Mouse (Mus musculus) heart, embryonic 12.5 days (tissue): ENCODE results near the gene Ezr. TPM values are rescaled to one million over a fixed set of nuclear protein-coding genes. Genes with fewer than 3 reads are reported as not detected.

ENCODE experiments used
- ATAC-seq: fragments of 200-750 bp; cut with Nextera tagmentation; 2 replicates; pipeline ENCODE4 v1.8.0; 2017; ENCODE audit warnings: moderate TSS enrichment, moderate library complexity; ENCODE audit not compliant: insufficient number of reproducible peaks, low FRiP score
- H3K27ac ChIP-seq: fragments of 300-500 bp; sonication (generic); 2 replicates; pipeline ENCODE4 v1.5.1; 2016; ENCODE audit warnings: mild to moderate bottlenecking, moderate library complexity; ENCODE audit not compliant: poor library complexity, severe bottlenecking
- H3K27me3 ChIP-seq: fragments of 300-500 bp; sonication (generic); replicated peaks from 2 replicates; pipeline ENCODE4 v1.6.1; 2016; ENCODE audit warnings: mild to moderate bottlenecking, moderate library complexity
- H3K36me3 ChIP-seq: fragments of 300-500 bp; sonication (generic); 2 replicates; pipeline ENCODE4 v1.6.1; 2016; ENCODE audit warnings: mild to moderate bottlenecking, moderate library complexity
- H3K4me1 ChIP-seq: fragments of 300-500 bp; sonication (generic); replicated peaks from 2 replicates; pipeline ENCODE4 v1.6.1; 2016; ENCODE audit warnings: mild to moderate bottlenecking
- H3K4me2 ChIP-seq: fragments of 300-500 bp; sonication (generic); 2 replicates; pipeline ENCODE4 v1.6.1; 2016; ENCODE audit warnings: mild to moderate bottlenecking, moderate library complexity
- H3K4me3 ChIP-seq: fragments of 300-500 bp; sonication (generic); 2 replicates; pipeline ENCODE4 v1.5.1; 2016; ENCODE audit warnings: mild to moderate bottlenecking
- H3K9ac ChIP-seq: fragments of 300-500 bp; sonication (generic); 2 replicates; pipeline ENCODE4 v1.6.1; 2016; ENCODE audit warnings: mild to moderate bottlenecking, moderate library complexity
- H3K9me3 ChIP-seq: fragments of 300-500 bp; sonication (generic); replicated peaks from 2 replicates; pipeline ENCODE4 v1.6.1; 2016; ENCODE audit warnings: mild to moderate bottlenecking, moderate library complexity
- WGBS: fragments of 180-500 bp; shearing (Covaris S2); methylation state at CpG from one replicate; pipeline ENCODE4 v1.1.7; 2016; 5-methylcytosine and 5-hydroxymethylcytosine counted together
- polyA plus RNA-seq: library from polyadenylated mRNA; unstranded; fragments of >200 nt; fragmentation: Nextera tagmentation; extraction: Ambion mirVana; gene quantifications from 2 replicates; pipeline ENCODE4 v1.2.1, GENCODE M21; 2016

The Ezr gene
- polyA plus RNA-seq, 1 experiment from 2014 or later = 119 TPM

DNA sequence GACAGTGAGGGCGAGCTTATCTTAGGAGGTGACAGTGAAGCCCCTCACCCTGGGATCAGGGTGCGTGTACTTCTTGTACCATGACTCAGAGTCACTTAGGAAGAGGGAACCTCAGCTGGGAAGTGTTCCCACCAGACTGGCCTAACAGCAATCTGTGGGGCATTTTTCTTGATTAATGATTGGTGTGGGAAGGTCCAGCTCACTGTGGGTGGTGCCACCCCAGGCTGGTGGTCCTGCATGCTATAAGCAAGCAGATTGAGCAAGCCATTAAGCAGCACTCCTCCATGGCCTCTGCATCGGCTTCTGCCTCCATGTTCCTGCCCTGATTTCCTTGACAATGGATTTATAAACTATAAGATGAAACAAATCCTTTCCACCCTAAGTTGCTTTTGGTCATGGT lies 26.7 kb upstream of the Ezr start:
- no peaks in the 10 kb centered on the region for H3K36me3 ChIP-seq
- H3K27ac ChIP-seq = no peak overlapping the region
- peaks cover 30% of the 10 kb centered on the region for H3K4me1 ChIP-seq
- H3K27me3 ChIP-seq = no peaks in the 10 kb centered on the region
- no peaks in the 10 kb centered on the region for H3K9me3 ChIP-seq
- no peak for ATAC-seq
- no peak overlapping the region for H3K4me3 ChIP-seq
- no peak overlapping the region for H3K4me2 ChIP-seq
- no peak overlapping the region for H3K9ac ChIP-seq
- 60% methylated on average over 3 of the region's 3 CpGs for WGBS

DNA sequence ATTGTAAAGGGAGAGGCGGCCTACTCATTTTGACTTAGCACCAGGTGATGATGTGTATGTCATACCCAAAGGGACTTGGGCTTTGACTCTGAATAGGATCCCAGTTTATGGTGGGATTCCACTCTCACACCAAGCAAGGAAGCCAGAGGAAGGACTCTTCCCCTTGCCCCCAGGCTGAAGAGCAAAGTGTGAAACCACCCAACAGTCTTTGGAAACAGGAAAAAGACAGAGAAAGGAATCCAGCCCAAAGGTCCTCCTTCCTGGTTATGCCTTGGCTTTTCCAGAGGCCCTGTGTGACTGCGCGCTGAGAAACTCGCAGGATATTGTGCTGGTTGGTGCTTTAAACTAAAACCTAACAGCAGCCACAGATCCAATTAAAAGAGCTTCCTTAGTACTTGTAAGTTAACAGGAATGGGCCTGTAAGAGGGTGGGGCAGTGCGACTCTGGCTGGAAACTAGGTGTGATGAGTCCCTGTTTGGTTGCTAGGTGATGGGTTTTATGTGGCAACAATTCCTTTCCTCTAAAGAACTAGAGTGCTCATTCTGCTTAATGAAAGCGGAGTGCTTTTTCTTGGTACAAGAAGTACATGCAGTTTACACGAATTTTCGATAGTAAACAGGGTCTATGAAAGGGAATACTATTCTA lies 26.1 kb upstream of the Ezr start:
- no peaks in the 10 kb centered on the region for H3K36me3 ChIP-seq
- H3K27me3 ChIP-seq = no peaks in the 10 kb centered on the region
- no peak overlapping the region for H3K4me3 ChIP-seq
- H3K4me1 ChIP-seq = peaks cover 27% of the 10 kb centered on the region
- H3K9me3 ChIP-seq = no peaks in the 10 kb centered on the region
- no peak for ATAC-seq
- no peak overlapping the region for H3K9ac ChIP-seq
- no peak overlapping the region for H3K4me2 ChIP-seq
- no peak overlapping the region for H3K27ac ChIP-seq
- 77% methylated on average over 8 of the region's 8 CpGs for WGBS

DNA sequence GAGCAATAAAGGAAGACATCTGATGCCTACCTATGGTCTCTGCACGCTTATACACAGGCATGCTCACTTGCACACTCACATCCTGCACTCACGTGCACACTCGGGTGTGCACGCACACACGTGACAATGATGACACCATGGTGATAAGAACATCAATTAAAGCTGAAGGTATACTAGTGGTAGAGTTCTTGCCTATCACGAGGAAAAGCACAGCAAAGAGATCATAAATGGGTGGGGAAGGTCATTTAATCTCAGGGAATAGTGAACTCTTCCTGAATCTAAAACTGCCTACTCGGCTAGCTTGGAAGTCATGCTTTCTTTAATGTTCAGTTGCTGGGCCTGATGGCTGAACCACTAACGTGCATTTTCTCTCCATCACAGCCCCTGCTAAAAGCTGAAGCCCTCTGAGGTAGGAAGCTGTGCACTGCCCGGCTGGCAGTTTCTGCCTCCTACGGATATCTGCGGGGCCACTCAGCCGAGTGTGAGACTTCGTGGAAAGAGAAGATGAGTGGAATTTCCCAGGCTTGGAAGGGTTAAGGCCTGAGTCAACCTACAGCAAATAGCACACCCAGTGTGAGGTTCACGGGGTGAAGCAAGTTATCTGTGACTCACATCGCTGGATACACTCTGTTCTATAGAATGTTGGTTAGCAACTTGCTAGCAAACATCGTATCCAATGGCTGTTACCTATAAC lies 25.4 kb upstream of the Ezr start:
- ATAC-seq = no peak
- 77% methylated on average over 16 of the region's 16 CpGs for WGBS
- H3K9ac ChIP-seq = no peak overlapping the region
- H3K4me1 ChIP-seq = peaks cover 22% of the 10 kb centered on the region
- no peak overlapping the region for H3K27ac ChIP-seq
- 0 out of 2 replicates have a peak, but pooled peaks cover under 1% of the 10 kb centered on the region for H3K9me3 ChIP-seq
- H3K4me3 ChIP-seq = no peak overlapping the region
- H3K27me3 ChIP-seq = no peaks in the 10 kb centered on the region
- no peak overlapping the region for H3K4me2 ChIP-seq
- no peaks in the 10 kb centered on the region for H3K36me3 ChIP-seq

DNA sequence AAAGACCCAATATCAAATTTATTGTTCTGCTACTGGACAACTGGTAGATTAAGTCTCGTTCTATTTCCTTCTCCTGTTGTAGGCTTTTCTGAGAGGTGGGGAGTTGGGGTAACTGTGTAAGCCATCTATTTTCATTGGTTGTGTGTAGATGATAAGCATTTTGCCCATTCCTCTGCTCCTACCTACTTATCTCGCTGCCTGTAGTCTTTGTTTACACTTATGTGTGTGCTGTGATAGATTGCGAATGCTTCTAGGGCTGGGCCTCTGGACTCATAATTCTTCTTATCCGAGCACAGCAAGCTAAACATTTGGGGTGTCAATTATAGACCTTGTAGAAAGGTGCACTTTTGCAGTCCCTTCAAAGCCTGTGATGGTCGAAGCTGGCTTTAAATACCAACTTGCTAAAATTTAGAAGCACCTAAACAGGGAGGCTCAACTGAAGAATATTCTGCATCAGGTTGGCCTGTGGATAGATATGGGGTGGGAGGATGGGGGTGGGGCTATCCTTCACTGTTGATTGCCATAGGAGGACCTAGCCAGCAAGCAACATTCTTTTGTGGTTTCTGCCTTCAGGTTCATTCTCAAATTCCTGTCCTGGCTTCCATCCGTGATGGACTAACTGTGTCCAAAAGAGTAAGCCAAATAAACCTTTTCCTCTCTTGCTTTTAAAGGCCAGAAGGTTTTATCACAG lies 22.4 kb upstream of the Ezr start:
- ATAC-seq = no peak
- Histone ChIP-seq H3K27me3 (no peaks in the 10 kb centered on the region), H3K9ac (no peak overlapping the region), H3K4me1 (peaks cover 11% of the 10 kb centered on the region), H3K9me3 (peaks cover 10% of the 10 kb centered on the region; the same call in 1 of the 2 replicates), H3K27ac (no peak overlapping the region), H3K4me3 (no peak overlapping the region), H3K36me3 (0 out of 2 replicates have a peak, but pooled peaks cover 3% of the 10 kb centered on the region), H3K4me2 (no peak overlapping the region)
- WGBS = 35% methylated on average over 6 of the region's 6 CpGs

DNA sequence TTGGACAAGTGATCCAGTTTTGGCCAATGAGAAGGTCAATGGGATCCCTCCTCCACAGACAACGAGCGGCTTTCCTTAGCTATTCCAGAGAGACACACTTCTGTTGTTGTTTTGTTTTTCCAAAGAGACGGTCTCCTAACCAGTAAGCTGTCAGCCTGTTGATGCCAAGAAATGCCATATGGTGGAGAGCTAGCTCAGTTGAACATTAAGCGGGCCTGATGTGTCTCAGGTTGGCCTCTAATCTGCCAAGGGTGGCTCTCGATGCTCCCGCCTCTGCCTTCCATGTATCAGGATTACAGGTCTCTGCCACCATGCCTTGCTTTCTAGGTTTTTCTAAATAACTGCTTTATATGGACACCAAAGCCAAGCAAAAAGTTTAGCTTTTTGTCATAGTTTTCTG lies 21.5 kb upstream of the Ezr start:
- Histone ChIP-seq H3K27me3 (no peaks in the 10 kb centered on the region), H3K9me3 (peaks cover 10% of the 10 kb centered on the region; the same call in 1 of the 2 replicates), H3K4me2 (no peak overlapping the region), H3K27ac (no peak overlapping the region), H3K36me3 (0 out of 2 replicates have a peak, but pooled peaks cover 3% of the 10 kb centered on the region), H3K4me3 (no peak overlapping the region), H3K9ac (no peak overlapping the region), H3K4me1 (peaks cover 8% of the 10 kb centered on the region)
- 84% methylated on average over 6 of the region's 6 CpGs for WGBS
- ATAC-seq = no peak

DNA sequence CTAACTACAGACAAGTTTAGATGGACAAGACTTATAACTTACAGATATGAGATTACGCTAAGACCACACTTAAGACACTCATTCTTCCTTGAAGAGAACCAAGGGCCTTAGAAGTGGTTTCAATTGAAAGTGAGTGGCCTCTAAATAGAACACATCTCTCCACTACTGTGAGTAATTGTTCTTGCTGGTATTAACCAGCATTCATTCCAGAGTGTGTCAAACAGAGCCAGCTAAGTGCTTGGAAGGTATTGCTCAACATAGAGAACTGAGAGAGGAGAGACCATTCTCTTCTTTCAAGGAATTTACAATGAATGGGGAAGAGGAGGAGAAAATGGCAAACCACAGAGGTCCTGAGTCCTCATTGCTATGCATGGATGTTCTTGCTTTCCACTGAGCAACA lies 21.0 kb upstream of the Ezr start:
- ATAC-seq = no peak
- no peak overlapping the region for H3K9ac ChIP-seq
- no peak overlapping the region for H3K27ac ChIP-seq
- WGBS = 87% methylated on average over 1 of the region's 1 CpGs
- no peak overlapping the region for H3K4me2 ChIP-seq
- H3K4me1 ChIP-seq = 0 out of 2 replicates have a peak, but pooled peaks cover 7% of the 10 kb centered on the region
- H3K36me3 ChIP-seq = 0 out of 2 replicates have a peak, but pooled peaks cover 3% of the 10 kb centered on the region
- no peak overlapping the region for H3K4me3 ChIP-seq
- no peaks in the 10 kb centered on the region for H3K27me3 ChIP-seq
- peaks cover 10% of the 10 kb centered on the region; the same call in 1 of the 2 replicates for H3K9me3 ChIP-seq

DNA sequence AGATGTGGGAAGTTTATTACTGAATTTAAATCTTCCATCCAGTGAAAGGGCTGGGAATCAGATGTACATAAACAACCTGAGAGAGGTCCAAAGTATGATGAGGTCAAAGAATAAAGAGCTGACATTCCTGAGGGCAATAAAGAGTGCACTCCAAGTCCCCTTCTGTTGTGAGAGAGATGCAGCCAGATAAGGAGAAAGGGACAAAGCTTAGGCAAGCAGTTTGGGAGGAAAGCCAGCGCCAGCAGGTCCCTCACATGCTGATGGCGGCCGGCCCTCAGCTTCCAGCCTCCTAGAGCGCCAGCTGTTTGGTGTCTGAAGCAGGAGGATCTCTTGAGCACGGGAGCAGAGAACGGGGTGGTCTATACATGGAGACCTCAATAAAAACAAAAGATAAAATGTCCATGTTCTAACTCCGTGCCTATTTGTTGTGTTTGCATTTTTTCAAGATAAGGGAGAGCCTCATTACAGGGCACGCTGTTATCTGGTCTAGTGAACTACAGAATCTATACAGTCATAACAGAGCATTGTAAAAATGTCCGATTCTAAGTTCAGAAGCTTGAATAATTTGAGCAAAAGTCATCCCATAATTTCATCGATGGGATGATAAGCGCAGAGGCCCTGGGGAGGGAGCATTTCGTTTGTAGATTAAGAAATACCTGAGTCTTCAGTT lies 15.9 kb upstream of the Ezr start:
- Histone ChIP-seq H3K4me2 (no peak overlapping the region), H3K27me3 (no peaks in the 10 kb centered on the region), H3K9me3 (peaks cover 10% of the 10 kb centered on the region; the same call in 1 of the 2 replicates), H3K27ac (no peak overlapping the region), H3K9ac (no peak overlapping the region), H3K4me3 (no peak overlapping the region), H3K4me1 (peaks cover 8% of the 10 kb centered on the region), H3K36me3 (0 out of 2 replicates have a peak, but pooled peaks cover 3% of the 10 kb centered on the region)
- 72% methylated on average over 12 of the region's 12 CpGs for WGBS
- no peak for ATAC-seq

DNA sequence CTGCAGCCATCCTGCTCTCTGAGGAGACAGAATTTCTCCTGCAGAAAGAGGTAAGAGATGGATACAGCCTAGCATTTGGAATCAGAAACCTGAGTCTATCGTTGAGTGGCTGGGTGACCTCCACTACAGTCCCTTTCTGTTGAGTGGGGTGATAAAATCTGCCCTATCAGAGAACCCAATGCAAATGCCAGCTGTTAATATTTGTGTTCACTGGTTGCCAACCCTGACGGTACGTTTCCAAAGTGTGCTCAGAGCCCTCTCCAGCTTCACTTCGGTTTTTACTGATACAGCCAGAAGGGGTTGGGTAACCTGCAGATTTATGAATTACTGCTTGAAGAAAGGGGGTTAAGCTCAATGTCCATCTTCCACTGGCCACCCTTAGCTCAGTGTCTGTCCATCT lies 14.9 kb upstream of the Ezr start:
- no peaks in the 10 kb centered on the region for H3K27me3 ChIP-seq
- WGBS = 63% methylated on average over 4 of the region's 4 CpGs
- H3K4me1 ChIP-seq = peaks cover 8% of the 10 kb centered on the region
- H3K4me3 ChIP-seq = no peak overlapping the region
- H3K27ac ChIP-seq = no peak overlapping the region
- H3K4me2 ChIP-seq = no peak overlapping the region
- peaks cover 7% of the 10 kb centered on the region; the same call in 1 of the 2 replicates for H3K9me3 ChIP-seq
- 0 out of 2 replicates have a peak, but pooled peaks cover 3% of the 10 kb centered on the region for H3K36me3 ChIP-seq
- ATAC-seq = no peak
- no peak overlapping the region for H3K9ac ChIP-seq

DNA sequence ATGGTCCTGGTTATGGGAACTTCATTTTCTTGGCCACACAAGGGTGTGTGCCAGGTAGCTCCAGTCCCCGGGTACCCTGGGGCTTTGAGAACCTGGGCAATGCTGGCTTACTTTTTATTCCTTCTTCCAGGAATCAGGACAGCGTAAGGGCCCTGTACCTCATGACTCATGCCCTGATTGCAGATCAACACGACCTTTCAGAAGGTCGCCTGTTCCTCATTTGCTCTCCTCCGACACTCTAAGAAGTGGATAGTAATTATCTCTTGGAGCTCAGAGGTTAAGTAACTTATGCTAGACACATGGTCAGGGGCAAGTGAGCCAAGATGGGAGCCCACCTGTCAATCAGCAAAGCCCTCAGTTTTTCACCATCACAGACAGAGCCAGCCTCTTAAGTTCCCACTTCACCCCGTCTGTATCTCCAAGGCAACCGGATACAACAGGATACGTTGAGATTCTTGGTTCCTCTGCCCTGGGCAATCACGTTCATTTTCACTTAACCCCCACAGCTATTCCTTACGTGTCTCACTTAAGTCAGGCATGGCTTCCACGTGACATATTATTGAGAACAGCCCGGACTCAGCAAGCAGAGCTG lies 11.7 kb upstream of the Ezr start:
- Histone ChIP-seq H3K27ac (no peak overlapping the region), H3K9me3 (no peaks in the 10 kb centered on the region), H3K4me3 (no peak overlapping the region), H3K4me2 (no peak overlapping the region), H3K4me1 (peaks cover 8% of the 10 kb centered on the region), H3K36me3 (no peaks in the 10 kb centered on the region), H3K9ac (no peak overlapping the region), H3K27me3 (no peaks in the 10 kb centered on the region)
- no peak for ATAC-seq
- 35% methylated on average over 12 of the region's 12 CpGs for WGBS

DNA sequence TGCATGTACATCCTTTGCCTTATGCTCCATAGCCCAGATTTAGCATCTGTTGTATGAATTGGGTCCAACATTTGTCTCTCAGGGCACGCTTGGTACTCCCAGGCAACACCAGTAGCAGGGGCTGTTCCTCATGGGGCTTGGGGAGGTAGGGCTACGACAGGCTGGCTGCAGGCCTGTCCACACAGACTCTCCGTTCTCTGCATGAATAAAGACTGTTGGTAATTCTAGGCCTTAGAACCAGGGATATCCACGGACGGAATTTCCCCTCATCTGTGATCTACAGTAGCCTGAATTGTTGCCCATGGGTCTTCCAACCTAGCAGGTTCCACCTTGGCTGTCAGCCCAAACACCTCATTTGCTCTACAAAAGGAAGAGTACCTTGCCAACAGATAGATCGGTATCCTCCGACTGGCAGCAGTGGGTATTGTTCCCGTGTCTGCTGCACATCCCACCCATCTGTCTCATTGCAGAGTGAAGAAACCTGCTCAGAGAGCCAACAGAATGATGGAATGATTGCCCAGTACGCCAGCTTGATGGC lies 7.1 kb upstream of the Ezr start:
- H3K4me1 ChIP-seq = peaks cover 7% of the 10 kb centered on the region
- no peaks in the 10 kb centered on the region for H3K27me3 ChIP-seq
- no peak overlapping the region for H3K9ac ChIP-seq
- no peak overlapping the region for H3K4me2 ChIP-seq
- H3K36me3 ChIP-seq = no peaks in the 10 kb centered on the region
- no peak for ATAC-seq
- 87% methylated on average over 9 of the region's 9 CpGs for WGBS
- H3K4me3 ChIP-seq = no peak overlapping the region
- H3K9me3 ChIP-seq = no peaks in the 10 kb centered on the region
- H3K27ac ChIP-seq = no peak overlapping the region
